Mouse (Mus musculus): Measurements from ENCODE around the gene Ostm1. TPM values are rescaled to one million over a fixed set of nuclear protein-coding genes. Genes with fewer than 3 reads are reported as not detected.

Ostm1 gene
- total RNA-seq, 2 experiments from 2014 or later, result 19.3 to 19.5 TPM

DNA sequence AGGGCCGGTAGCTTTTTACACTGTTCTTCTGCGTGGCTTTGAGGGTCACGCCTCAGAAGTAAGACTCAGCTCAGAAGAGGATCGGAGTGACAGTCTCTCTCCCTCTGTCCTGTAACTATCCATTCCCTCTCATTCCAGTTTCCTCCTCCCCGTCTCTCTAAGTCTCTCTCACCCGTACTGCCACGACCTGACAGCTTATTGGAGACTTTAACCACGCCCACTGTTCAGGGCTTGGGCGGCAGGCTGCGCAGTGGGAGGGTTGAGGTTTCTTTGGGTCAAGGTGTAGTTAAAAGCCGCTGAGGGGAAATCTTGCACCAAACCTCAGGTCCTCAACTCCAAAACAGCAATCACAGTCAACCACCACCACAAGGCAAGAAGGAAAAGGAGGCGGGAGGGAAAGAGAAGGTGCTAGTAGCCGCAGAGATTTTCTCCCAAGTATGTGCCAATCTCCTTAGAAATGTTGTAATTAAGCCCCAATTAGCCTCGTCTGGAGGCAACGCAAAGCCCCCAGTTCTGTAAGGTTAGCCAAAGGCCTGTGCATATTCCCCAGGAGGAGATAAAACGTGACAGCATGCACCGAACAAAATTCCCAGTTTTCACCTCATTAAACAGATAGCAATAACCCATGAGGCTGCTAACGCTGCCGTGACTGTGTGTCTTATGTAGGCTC is 131.9 kb downstream of the Ostm1 start:
- DNase-seq, result no peak
- intact Hi-C loops (cut with DNase I), result no loop called here

GRCm38 (mm10) chr10:42722116-42722515 is 138.5 kb downstream of the Ostm1 start:
- intact Hi-C loops (cut with DNase I), result loop anchor here (10.0 kb wide), 1 partner anchor 387 kb away; no protein-coding TSS in a partner anchor
- no peak for DNase-seq

GRCm38 (mm10) chr10:42723275-42724232 is 139.9 kb downstream of the Ostm1 start:
- DNase-seq, result no peak
- intact Hi-C loops (cut with DNase I), result loop anchor here (10.0 kb wide), 1 partner anchor 389 kb away; no protein-coding TSS in a partner anchor

GRCm38 (mm10) chr10:42729607-42730006 is 146.0 kb downstream of the Ostm1 start:
- DNase-seq, result no peak
- intact Hi-C loops (cut with DNase I), result loop anchor here (5.0 to 10.0 kb wide), 3 partner anchors 32 to 422 kb away; no protein-coding TSS in a partner anchor

DNA sequence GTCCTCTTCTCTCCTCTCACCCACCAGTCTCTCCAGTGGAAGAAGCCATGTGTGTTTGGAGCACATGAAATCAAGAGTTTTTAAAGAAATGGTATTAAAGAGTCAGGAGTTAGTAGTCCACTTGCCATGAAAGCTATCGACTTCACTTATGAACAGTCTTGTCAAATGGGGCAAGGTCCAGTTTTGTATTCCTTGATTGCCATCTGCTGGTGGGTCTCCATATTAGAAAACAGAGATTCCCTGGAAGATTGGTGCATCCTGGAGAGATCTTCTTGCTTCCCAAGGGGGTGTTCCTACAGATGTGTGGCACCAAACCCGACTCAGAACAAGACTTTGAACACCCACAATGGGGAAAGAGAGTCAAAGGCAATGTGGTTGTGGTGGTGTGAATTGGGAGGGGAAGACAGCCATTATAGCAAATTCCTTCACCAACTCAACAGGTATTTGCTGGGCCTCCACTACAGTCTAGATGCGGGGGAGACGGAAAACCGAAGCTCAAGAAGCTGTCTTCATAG is 151.0 kb downstream of the Ostm1 start:
- intact Hi-C loops (cut with DNase I), result loop anchor here (5.0 kb wide), 2 partner anchors 37 to 427 kb away; no protein-coding TSS in a partner anchor
- DNase-seq, result no peak

DNA sequence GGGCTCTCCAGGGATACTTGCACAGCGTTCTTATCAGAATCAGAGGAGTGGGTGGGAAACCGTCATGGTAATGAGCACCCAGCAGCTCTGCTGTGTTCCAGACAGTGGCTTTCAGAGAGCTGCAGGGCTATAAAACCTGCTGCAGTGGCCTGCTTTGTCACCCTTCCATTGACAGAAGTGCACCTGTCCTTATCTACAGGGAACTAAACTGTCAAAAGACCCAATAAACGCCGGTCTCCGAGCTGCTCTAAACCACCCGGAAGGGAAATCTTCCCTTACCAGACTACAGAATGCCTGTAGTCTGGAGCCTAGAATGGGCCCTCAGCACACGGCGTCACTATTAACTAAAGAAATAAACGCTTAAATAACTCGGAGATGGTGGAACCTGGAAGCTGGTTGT is 168.2 kb downstream of the Ostm1 start:
- no peak for DNase-seq
- intact Hi-C loops (cut with DNase I), result no loop called here

Other genes starting within 250 kb of the Ostm1 start
- gene Afg1l, start 105.3 kb upstream of the Ostm1 start, total RNA-seq (2021), result 10 to 100 TPM in 1 of 2 experiments, 1 to 10 TPM in 1; 8.5 to 10.5 TPM
- gene Snx3, start 81.8 kb upstream of the Ostm1 start, total RNA-seq (2021), result 100 to 1,000 TPM; 140 to 160 TPM
- gene Nr2e1, start 190 bp upstream of the Ostm1 start, total RNA-seq (2021), result not detected
- gene Sec63, start 177.7 kb downstream of the Ostm1 start, total RNA-seq (2021), result 10 to 100 TPM; 19.0 to 19.8 TPM

Data from gastrocnemius, postnatal 36 days (tissue).